Mouse (Mus musculus) heart, postnatal 4 days (tissue): ENCODE data around the gene C1qa. TPM values are rescaled to one million over a fixed set of nuclear protein-coding genes. Genes with fewer than 3 reads are reported as not detected.
A peak's percentile ranks its signal among the peaks of the same experiment; 100 is the strongest.

Source experiments
- DNase-seq: peaks from one replicate; pipeline ENCODE4 v3.0.0; 2021
- total RNA-seq, 2 experiments: library from RNA; stranded (reverse); gene quantifications; 2 replicates each; pipeline ENCODE4 v1.2.3; 2021

C1qa gene
- total RNA-seq, 2 experiments from 2014 or later, result 14.5 to 14.7 TPM

- DNase-seq, result no peak
Observed at GRCm38 (mm10) chr4:136899154-136899553, 551 bp upstream of the C1qa start.

GRCm38 (mm10) chr4:136898084-136898598, 462 bp downstream of the C1qa start:
- DNase-seq, result no peak

- no peak for DNase-seq
Observed at GRCm38 (mm10) chr4:136896461-136896860, 2.1 kb downstream of the C1qa start.

GRCm38 (mm10) chr4:136895861-136896260, 2.7 kb downstream of the C1qa start:
- DNase-seq, result no peak

GRCm38 (mm10) chr4:136894821-136895220, 3.8 kb downstream of the C1qa start:
- DNase-seq, result no peak

GRCm38 (mm10) chr4:136893691-136894543, 4.7 kb downstream of the C1qa start:
- DNase-seq, result peak; percentile 56

- no peak for DNase-seq
Observed at GRCm38 (mm10) chr4:136892811-136893210, 5.8 kb downstream of the C1qa start, which contains the start of gene C1qc. Gene C1qc (minus strand): TSS chr4:136893065.

GRCm38 (mm10) chr4:136892371-136892770, 6.2 kb downstream of the C1qa start:
- no peak for DNase-seq

GRCm38 (mm10) chr4:136891115-136891514, 7.5 kb downstream of the C1qa start:
- DNase-seq, result no peak

- no peak for DNase-seq
Observed at GRCm38 (mm10) chr4:136889981-136890380, 8.6 kb downstream of the C1qa start.

- DNase-seq, result no peak
Observed at GRCm38 (mm10) chr4:136887714-136888113, 10.9 kb downstream of the C1qa start.

- DNase-seq, result no peak
Observed at GRCm38 (mm10) chr4:136886101-136886500, 12.5 kb downstream of the C1qa start, which contains the start of gene C1qb. Gene C1qb (minus strand): TSS chr4:136886187.

- no peak for DNase-seq
Observed at GRCm38 (mm10) chr4:136878601-136879000, 20.0 kb downstream of the C1qa start.

- no peak for DNase-seq
Observed at GRCm38 (mm10) chr4:136878171-136878570, 20.4 kb downstream of the C1qa start.

GRCm38 (mm10) chr4:136876971-136877370, 21.6 kb downstream of the C1qa start:
- peak; percentile 71 for DNase-seq

GRCm38 (mm10) chr4:136875012-136875411, 23.6 kb downstream of the C1qa start:
- no peak for DNase-seq

GRCm38 (mm10) chr4:136868371-136868770, 30.2 kb downstream of the C1qa start:
- DNase-seq, result no peak

- DNase-seq, result no peak
Observed at GRCm38 (mm10) chr4:136867690-136868345, 30.8 kb downstream of the C1qa start.

GRCm38 (mm10) chr4:136865531-136865930, 33.1 kb downstream of the C1qa start:
- no peak for DNase-seq

- DNase-seq, result no peak
Observed at GRCm38 (mm10) chr4:136864751-136865470, 33.7 kb downstream of the C1qa start.

GRCm38 (mm10) chr4:136863517-136863916, 35.1 kb downstream of the C1qa start:
- no peak for DNase-seq

- no peak for DNase-seq
Observed at GRCm38 (mm10) chr4:136862411-136862810, 36.2 kb downstream of the C1qa start.

GRCm38 (mm10) chr4:136861806-136862205, 36.8 kb downstream of the C1qa start:
- DNase-seq, result no peak
